Mouse (Mus musculus): ENCODE data around the gene F2rl1. TPM values are rescaled to one million over a fixed set of nuclear protein-coding genes. Genes with fewer than 3 reads are reported as not detected.

Gene F2rl1
- polyA plus RNA-seq, 1 experiment: not detected

DNA sequence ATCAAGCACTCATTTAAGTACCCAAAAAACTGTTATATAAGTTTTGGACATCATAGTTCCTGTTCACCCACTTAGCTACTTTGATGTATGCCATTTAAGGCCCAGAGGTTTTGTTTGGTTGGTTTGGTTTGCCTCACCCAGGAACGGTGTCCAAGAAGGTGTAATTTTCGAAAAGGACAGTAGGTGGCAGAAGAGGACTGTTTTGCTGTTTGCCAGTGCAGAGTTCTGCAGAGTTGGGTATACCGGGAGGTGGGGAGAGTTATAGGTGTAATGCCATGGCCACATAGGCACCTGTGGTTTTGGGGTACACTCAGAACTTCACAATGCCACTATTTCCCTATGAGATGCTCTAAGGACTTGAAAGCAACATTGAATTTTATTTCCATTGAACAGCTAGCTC, 38.7 kb upstream of the F2rl1 start:
- H3ac ChIP-seq (ENCODE audit: control insufficient read depth, insufficient read length, low read depth): no peak overlapping the region
- H3K4me3 ChIP-seq (ENCODE audit: insufficient read depth, poor library complexity, severe bottlenecking): no peak overlapping the region
- no peaks in the 10 kb centered on the region for H3K36me3 ChIP-seq (ENCODE audit: control insufficient read depth, insufficient read depth)
- no peak for TF ChIP-seq MAX (IDR thresholded peaks at IDR 0.05)
- no peak for TF ChIP-seq MYOG (IDR thresholded peaks at IDR 0.05; ENCODE audit: control insufficient read depth, extremely low read depth, insufficient read length)
- peak; percentile 33 for TF ChIP-seq CTCF (IDR thresholded peaks at IDR 0.05; ENCODE audit: control insufficient read depth, insufficient read depth, insufficient read length)
- H3K79me2 ChIP-seq (ENCODE audit: control insufficient read depth, insufficient read depth): no peaks in the 10 kb centered on the region
- H3K79me3 ChIP-seq (ENCODE audit: low read depth): no peaks in the 10 kb centered on the region
- no peaks in the 10 kb centered on the region for H3K27me3 ChIP-seq (ENCODE audit: control insufficient read depth, insufficient read depth, insufficient read length)

DNA sequence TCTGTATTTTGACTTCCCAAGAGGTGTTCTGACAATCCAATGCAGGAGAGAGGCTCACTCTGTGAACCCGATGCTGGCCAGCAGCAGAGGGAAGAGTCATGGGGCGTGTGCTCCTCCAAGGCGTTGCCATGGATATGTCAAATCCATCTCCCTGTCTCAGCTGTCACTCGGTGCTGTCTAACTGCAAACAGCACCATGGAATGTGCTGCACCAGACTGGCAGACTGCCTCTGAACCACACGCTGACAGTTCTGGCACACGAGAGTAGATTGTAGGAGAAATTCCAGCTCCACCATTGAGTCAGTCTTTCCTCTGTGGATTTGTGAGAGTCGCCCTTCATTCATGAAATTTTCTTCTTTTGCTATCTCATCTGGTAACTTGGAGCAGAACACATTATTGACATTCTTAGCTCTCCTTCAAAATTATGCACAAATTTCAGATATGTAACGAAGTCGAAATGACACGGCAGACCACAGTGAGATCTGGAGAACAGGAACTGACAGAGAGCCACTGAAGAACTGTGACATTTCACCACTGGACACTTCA, 38.1 kb upstream of the F2rl1 start:
- no peaks in the 10 kb centered on the region for H3K79me2 ChIP-seq (ENCODE audit: control insufficient read depth, insufficient read depth)
- TF ChIP-seq MYOD1 (IDR thresholded peaks at IDR 0.05; ENCODE audit: control insufficient read depth, insufficient read length, low read depth): no peak
- TF ChIP-seq MYOG (IDR thresholded peaks at IDR 0.05; ENCODE audit: control insufficient read depth, extremely low read depth, insufficient read length): no peak
- TF ChIP-seq USF1 (IDR thresholded peaks at IDR 0.05; ENCODE audit: low read depth): no peak
- TF ChIP-seq MAX (IDR thresholded peaks at IDR 0.05): no peak
- no peak for TF ChIP-seq FOSL1 (IDR thresholded peaks at IDR 0.05; ENCODE audit: insufficient read depth, low read length, poor library complexity, severe bottlenecking)
- TF ChIP-seq CEBPB (IDR thresholded peaks at IDR 0.05; ENCODE audit: low read depth): no peak
- no peak for TF ChIP-seq CTCF (IDR thresholded peaks at IDR 0.05; ENCODE audit: control insufficient read depth, insufficient read depth, insufficient read length)

DNA sequence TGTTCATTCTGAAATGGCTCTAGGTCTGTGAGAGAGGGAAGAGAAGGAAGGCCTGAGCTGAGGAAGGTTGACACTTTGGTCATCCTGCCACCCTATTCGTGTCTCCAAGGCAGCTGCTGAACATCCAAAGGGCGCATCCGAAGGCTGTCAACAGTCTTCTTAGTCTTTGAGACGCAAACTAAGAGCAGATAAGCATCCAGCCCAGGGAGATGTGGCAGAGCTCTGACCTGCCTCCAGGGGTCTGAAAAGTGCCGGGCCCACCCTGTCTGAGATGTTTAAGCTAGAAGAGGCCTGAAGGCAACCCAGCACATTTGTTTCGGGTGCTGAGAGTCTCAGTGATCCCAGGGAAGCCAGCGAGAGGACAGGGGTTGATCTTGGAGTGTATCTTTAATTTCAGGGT, 32.3 kb upstream of the F2rl1 start:
- Histone ChIP-seq H3K79me3 (ENCODE audit: low read depth) (no peaks in the 10 kb centered on the region), H3K79me2 (ENCODE audit: control insufficient read depth, insufficient read depth) (no peaks in the 10 kb centered on the region), H3ac (ENCODE audit: control insufficient read depth, insufficient read length, low read depth) (no peak overlapping the region), H3K27me3 (ENCODE audit: control insufficient read depth, insufficient read depth, insufficient read length) (no peaks in the 10 kb centered on the region), H3K4me3 (ENCODE audit: insufficient read depth, poor library complexity, severe bottlenecking) (no peak overlapping the region), H3K36me3 (ENCODE audit: control insufficient read depth, insufficient read depth) (no peaks in the 10 kb centered on the region)
- TF ChIP-seq MAX (IDR thresholded peaks at IDR 0.05) (no peak), CTCF (IDR thresholded peaks at IDR 0.05; ENCODE audit: control insufficient read depth, insufficient read depth, insufficient read length) (no peak), USF1 (IDR thresholded peaks at IDR 0.05; ENCODE audit: low read depth) (no peak), MYOD1 (IDR thresholded peaks at IDR 0.05; ENCODE audit: control insufficient read depth, insufficient read length, low read depth) (no peak), FOSL1 (IDR thresholded peaks at IDR 0.05; ENCODE audit: insufficient read depth, low read length, poor library complexity, severe bottlenecking) (no peak), MYOG (IDR thresholded peaks at IDR 0.05; ENCODE audit: control insufficient read depth, extremely low read depth, insufficient read length) (no peak), CEBPB (IDR thresholded peaks at IDR 0.05; ENCODE audit: low read depth) (no peak)

More for the DNA sequence above, 38.1 kb upstream of the F2rl1 start:
- no peaks in the 10 kb centered on the region for H3K36me3 ChIP-seq (ENCODE audit: control insufficient read depth, insufficient read depth)
- H3K27me3 ChIP-seq (ENCODE audit: control insufficient read depth, insufficient read depth, insufficient read length): no peaks in the 10 kb centered on the region
- H3K79me3 ChIP-seq (ENCODE audit: low read depth): no peaks in the 10 kb centered on the region
- no peak overlapping the region for H3ac ChIP-seq (ENCODE audit: control insufficient read depth, insufficient read length, low read depth)
- no peak overlapping the region for H3K4me3 ChIP-seq (ENCODE audit: insufficient read depth, poor library complexity, severe bottlenecking)

DNA sequence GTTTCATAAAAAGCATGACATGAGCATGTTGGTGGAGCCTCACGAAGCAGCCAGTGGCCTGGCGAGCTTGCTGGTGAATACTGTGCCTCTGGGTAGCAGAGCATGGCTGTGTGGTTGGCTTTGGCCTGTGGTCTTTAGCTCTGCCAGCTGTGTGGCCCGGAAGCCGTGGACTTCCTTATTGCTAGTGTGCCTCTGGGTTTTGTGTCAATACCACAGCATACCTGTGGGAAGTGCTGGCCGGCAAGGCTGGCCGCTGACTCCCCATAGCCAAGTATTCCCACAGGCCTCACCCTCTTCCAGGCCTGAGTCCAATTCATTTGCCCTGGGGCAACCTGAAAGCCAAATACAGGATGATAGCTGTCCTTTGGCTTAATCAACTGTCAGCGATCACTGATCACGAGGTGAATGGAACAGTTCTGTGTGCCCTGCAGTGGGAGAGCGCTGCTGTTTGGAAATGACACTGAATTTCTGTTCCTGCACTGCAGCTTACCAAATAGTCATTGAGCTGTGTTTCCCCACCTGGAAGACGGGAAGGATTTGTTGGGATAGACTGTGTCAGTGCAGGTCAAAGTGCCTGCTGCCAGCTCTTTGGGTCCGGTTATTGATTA, 29.0 kb upstream of the F2rl1 start:
- Histone ChIP-seq H3ac (ENCODE audit: control insufficient read depth, insufficient read length, low read depth) (no peak overlapping the region), H3K27me3 (ENCODE audit: control insufficient read depth, insufficient read depth, insufficient read length) (no peaks in the 10 kb centered on the region), H3K36me3 (ENCODE audit: control insufficient read depth, insufficient read depth) (no peaks in the 10 kb centered on the region), H3K79me3 (ENCODE audit: low read depth) (no peaks in the 10 kb centered on the region), H3K79me2 (ENCODE audit: control insufficient read depth, insufficient read depth) (no peaks in the 10 kb centered on the region), H3K4me3 (ENCODE audit: insufficient read depth, poor library complexity, severe bottlenecking) (no peak overlapping the region)
- TF ChIP-seq MAX (IDR thresholded peaks at IDR 0.05) (peak; percentile 74), FOSL1 (IDR thresholded peaks at IDR 0.05; ENCODE audit: insufficient read depth, low read length, poor library complexity, severe bottlenecking) (no peak), MYOD1 (IDR thresholded peaks at IDR 0.05; ENCODE audit: control insufficient read depth, insufficient read length, low read depth) (peak; percentile 77), USF1 (IDR thresholded peaks at IDR 0.05; ENCODE audit: low read depth) (no peak), CEBPB (IDR thresholded peaks at IDR 0.05; ENCODE audit: low read depth) (no peak)

DNA sequence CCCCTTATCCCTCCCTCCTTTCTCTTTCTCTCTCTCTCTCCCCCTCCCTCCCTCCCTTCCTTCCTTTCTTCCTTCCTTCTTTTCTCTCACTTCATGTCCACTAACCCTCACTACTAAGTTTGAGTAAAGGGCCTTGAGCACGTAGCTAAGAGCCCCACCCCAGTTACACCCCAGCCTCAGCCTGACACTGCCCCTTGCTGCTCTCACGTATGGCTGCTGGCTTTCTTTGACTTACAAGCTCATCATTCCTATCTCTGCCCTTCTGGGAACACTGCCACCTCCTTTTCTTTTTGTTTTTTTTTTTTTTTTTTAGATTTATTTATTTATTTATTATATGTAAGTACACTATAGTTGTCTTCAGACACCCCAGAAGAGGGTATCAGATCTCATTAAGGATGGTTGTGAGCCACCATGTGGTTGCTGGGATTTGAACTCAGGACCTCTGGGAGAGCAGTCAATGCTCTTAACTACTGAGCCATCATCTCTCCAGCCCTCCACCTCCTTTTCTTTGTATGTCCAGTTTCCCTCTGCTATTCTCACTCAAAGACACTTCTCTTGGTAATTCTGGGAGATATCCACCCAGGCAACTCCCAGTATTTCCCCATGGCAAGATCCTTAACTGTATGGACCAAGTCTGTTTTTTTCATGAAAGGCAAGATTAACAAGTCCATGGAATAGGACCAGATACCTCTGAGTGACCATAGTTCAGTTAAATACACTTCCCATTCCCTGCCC, 25.8 kb upstream of the F2rl1 start:
- Histone ChIP-seq H3K36me3 (ENCODE audit: control insufficient read depth, insufficient read depth) (no peaks in the 10 kb centered on the region), H3K27me3 (ENCODE audit: control insufficient read depth, insufficient read depth, insufficient read length) (no peaks in the 10 kb centered on the region), H3K79me3 (ENCODE audit: low read depth) (no peaks in the 10 kb centered on the region), H3K79me2 (ENCODE audit: control insufficient read depth, insufficient read depth) (no peaks in the 10 kb centered on the region), H3ac (ENCODE audit: control insufficient read depth, insufficient read length, low read depth) (no peak overlapping the region), H3K4me3 (ENCODE audit: insufficient read depth, poor library complexity, severe bottlenecking) (no peak overlapping the region)
- TF ChIP-seq CTCF (IDR thresholded peaks at IDR 0.05; ENCODE audit: control insufficient read depth, insufficient read depth, insufficient read length) (no peak), MYOG (IDR thresholded peaks at IDR 0.05; ENCODE audit: control insufficient read depth, extremely low read depth, insufficient read length) (no peak), FOSL1 (IDR thresholded peaks at IDR 0.05; ENCODE audit: insufficient read depth, low read length, poor library complexity, severe bottlenecking) (no peak), MAX (IDR thresholded peaks at IDR 0.05) (no peak), CEBPB (IDR thresholded peaks at IDR 0.05; ENCODE audit: low read depth) (no peak), USF1 (IDR thresholded peaks at IDR 0.05; ENCODE audit: low read depth) (no peak), MYOD1 (IDR thresholded peaks at IDR 0.05; ENCODE audit: control insufficient read depth, insufficient read length, low read depth) (no peak)
